ENCODE assay signal across 3 mouse cellular contexts in genomic region chr4:129410532-129410931, GRCm38 (mm10). TPM values are rescaled to one million over a fixed set of nuclear protein-coding genes. Genes with fewer than 3 reads are reported as not detected.
"Had no signal": no experiment of that assay in that cellular context is flagged by ENCODE, and none has a peak within 500 bp of the region (broad histone marks: within the 10 kb centered on the region; RNA-seq: fewer than 3 reads in every experiment).

No protein-coding gene starts in this region.

RNA-seq across cellular contexts. Expression of gene Zbtb8b, which starts 30.1 kb away (rescaled TPM):
- total RNA-seq: neutrophil, adult 5-6 weeks had no signal
- polyA plus RNA-seq: small intestine, adult 2 months; spleen, adult 2 months had no signal
